Mouse (Mus musculus) frontal cortex, postnatal 10 days (tissue): Measurements from ENCODE around the gene Olfr1022.

Experiments
- DNase-seq, 2 experiments: peaks; one replicate each; pipeline ENCODE4 v3.0.0; 2022; ENCODE audit warnings: low spot score in 2 of 2, mixed read lengths in 1 of 2

Olfr1022 gene

GRCm38 (mm10) chr2:85868294-85868693 is at the start of gene Olfr1022:
Gene Olfr1022, plus strand, starts transcription at chr2:85868594.
- no peak for DNase-seq

DNA sequence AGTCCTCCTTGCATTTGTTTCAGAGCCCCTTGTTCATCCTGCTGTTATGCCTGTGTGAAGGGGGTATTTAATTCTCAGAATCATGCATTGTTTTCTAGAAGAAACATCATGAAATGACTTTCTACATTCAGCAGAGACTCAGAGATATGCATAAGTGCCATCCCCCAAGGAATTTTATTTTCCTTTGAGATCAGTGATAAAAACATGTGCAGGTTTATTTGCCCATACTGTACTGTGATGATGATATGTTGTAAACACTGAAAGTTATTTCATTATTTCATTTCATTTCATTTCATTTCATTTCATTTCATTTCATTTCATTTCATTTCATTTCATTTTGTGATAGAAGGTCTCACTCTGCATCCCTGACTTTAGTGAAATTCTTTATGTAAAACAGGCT is 23.0 kb upstream of the Olfr1022 start, which contains the start of gene Olfr1019:
TSS of gene Olfr1019 (minus strand) at position 101 of the 400 bp plus-strand sequence.
- no peak for DNase-seq

DNA sequence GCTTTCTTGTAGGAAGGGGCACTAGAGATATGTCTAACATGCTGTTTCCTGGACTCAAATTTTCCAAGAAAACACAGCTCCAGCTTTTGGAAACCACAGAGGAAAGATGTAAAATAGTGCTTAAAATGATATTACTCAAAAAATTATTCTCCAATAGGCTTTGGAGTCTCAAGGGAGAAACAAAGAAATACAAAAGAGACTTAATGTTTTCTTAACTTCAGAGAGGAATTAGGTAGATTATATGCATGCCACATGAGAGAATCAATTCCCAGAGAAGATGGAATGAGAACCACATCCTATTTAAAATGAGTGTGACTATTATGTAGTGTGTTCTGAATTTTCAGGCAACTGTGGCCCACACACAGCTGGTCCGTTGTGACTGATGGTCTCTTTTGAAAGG is 21.7 kb upstream of the Olfr1022 start, which contains the start of gene Olfr1020:
TSS of gene Olfr1020 (plus strand) at position 301 of the 400 bp plus-strand sequence.
- DNase-seq: no peak

- no peak for DNase-seq
These were observed 16.9 kb downstream of the Olfr1022 start, which contains the start of gene Olfr1023 for GRCm38 (mm10) chr2:85885340-85885739. Gene Olfr1023, plus strand, starts transcription at chr2:85885640.

- DNase-seq: no peak
These were observed 36.6 kb downstream of the Olfr1022 start, which contains the start of gene Olfr1024 for GRCm38 (mm10) chr2:85904952-85905351. Gene Olfr1024, minus strand, starts transcription at chr2:85905052.

- no peak for DNase-seq
These were observed 44.8 kb downstream of the Olfr1022 start for GRCm38 (mm10) chr2:85913197-85913596.

GRCm38 (mm10) chr2:85914893-85915292 is 46.5 kb downstream of the Olfr1022 start, which contains the start of gene Olfr1025-ps1:
Gene Olfr1025-ps1, plus strand, starts transcription at chr2:85915193.
- no peak for DNase-seq
